Mouse (Mus musculus) heart, embryonic 12.5 days (tissue): Measurements from ENCODE around the gene B4galnt4. TPM values are rescaled to one million over a fixed set of nuclear protein-coding genes. Genes with fewer than 3 reads are reported as not detected.

Experiments used
- ATAC-seq: fragments of 200-750 bp; cut with Nextera tagmentation; 2 replicates; pipeline ENCODE4 v1.8.0; 2017; ENCODE audit warnings: moderate TSS enrichment, moderate library complexity; ENCODE audit not compliant: insufficient number of reproducible peaks, low FRiP score
- H3K27ac ChIP-seq: fragments of 300-500 bp; sonication (generic); 2 replicates; pipeline ENCODE4 v1.5.1; 2016; ENCODE audit warnings: mild to moderate bottlenecking, moderate library complexity; ENCODE audit not compliant: poor library complexity, severe bottlenecking
- H3K27me3 ChIP-seq: fragments of 300-500 bp; sonication (generic); replicated peaks from 2 replicates; pipeline ENCODE4 v1.6.1; 2016; ENCODE audit warnings: mild to moderate bottlenecking, moderate library complexity
- H3K36me3 ChIP-seq: fragments of 300-500 bp; sonication (generic); 2 replicates; pipeline ENCODE4 v1.6.1; 2016; ENCODE audit warnings: mild to moderate bottlenecking, moderate library complexity
- H3K4me1 ChIP-seq: fragments of 300-500 bp; sonication (generic); replicated peaks from 2 replicates; pipeline ENCODE4 v1.6.1; 2016; ENCODE audit warnings: mild to moderate bottlenecking
- H3K4me2 ChIP-seq: fragments of 300-500 bp; sonication (generic); 2 replicates; pipeline ENCODE4 v1.6.1; 2016; ENCODE audit warnings: mild to moderate bottlenecking, moderate library complexity
- H3K4me3 ChIP-seq: fragments of 300-500 bp; sonication (generic); 2 replicates; pipeline ENCODE4 v1.5.1; 2016; ENCODE audit warnings: mild to moderate bottlenecking
- H3K9ac ChIP-seq: fragments of 300-500 bp; sonication (generic); 2 replicates; pipeline ENCODE4 v1.6.1; 2016; ENCODE audit warnings: mild to moderate bottlenecking, moderate library complexity
- H3K9me3 ChIP-seq: fragments of 300-500 bp; sonication (generic); replicated peaks from 2 replicates; pipeline ENCODE4 v1.6.1; 2016; ENCODE audit warnings: mild to moderate bottlenecking, moderate library complexity
- WGBS: fragments of 180-500 bp; shearing (Covaris S2); methylation state at CpG from one replicate; pipeline ENCODE4 v1.1.7; 2016; 5-methylcytosine and 5-hydroxymethylcytosine counted together
- polyA plus RNA-seq: library from polyadenylated mRNA; unstranded; fragments of >200 nt; fragmentation: Nextera tagmentation; extraction: Ambion mirVana; gene quantifications from 2 replicates; pipeline ENCODE4 v1.2.1, GENCODE M21; 2016

Gene B4galnt4
- polyA plus RNA-seq, 1 experiment from 2014 or later: 2.0 TPM

DNA sequence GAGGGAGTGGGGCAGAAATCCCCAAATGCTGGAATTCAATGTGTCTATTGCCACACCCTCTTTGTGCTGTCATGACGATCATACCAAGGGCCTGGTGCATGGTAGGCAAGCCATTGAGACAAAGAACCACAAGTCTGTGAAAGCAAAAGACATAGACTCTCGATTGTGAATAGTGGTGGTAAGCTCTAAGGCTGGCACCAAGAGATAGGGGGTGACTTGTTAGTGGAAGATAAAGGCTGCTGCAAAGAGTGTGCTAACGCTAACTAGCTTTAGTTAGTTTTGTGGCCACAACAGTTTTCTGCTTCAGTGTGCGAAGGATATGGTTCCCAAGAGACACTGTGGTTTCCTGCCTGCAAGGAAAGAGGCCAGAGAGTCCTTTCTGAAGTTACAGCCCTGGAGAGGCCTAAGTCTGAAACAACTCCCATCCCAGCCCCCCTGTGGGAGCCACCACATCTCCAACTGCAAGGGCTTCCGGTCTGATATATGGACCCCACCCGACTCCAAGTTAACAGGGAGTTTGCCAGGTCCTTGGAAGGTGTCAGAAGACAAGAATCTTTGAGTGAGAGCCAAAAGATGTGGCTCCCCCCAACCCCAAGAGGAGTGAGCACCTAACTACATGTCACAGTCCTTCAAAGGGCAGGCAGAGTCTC is 13.8 kb upstream of the B4galnt4 start:
- Histone ChIP-seq H3K36me3 (no peaks in the 10 kb centered on the region), H3K27me3 (peaks cover 13% of the 10 kb centered on the region; the same call in 1 of the 2 replicates), H3K4me2 (peak overlapping the region; percentile 95), H3K9me3 (no peaks in the 10 kb centered on the region; the same call in 1 of the 2 replicates), H3K4me1 (peaks cover 19% of the 10 kb centered on the region), H3K9ac (peak overlapping the region; percentile 63; the same call in 1 of the 2 replicates), H3K27ac (peak overlapping the region; percentile 76), H3K4me3 (no peak overlapping the region)
- ATAC-seq: peak; percentile 12; the same call in 1 of the 2 replicates
- WGBS: 58% methylated on average over 6 of the region's 6 CpGs

DNA sequence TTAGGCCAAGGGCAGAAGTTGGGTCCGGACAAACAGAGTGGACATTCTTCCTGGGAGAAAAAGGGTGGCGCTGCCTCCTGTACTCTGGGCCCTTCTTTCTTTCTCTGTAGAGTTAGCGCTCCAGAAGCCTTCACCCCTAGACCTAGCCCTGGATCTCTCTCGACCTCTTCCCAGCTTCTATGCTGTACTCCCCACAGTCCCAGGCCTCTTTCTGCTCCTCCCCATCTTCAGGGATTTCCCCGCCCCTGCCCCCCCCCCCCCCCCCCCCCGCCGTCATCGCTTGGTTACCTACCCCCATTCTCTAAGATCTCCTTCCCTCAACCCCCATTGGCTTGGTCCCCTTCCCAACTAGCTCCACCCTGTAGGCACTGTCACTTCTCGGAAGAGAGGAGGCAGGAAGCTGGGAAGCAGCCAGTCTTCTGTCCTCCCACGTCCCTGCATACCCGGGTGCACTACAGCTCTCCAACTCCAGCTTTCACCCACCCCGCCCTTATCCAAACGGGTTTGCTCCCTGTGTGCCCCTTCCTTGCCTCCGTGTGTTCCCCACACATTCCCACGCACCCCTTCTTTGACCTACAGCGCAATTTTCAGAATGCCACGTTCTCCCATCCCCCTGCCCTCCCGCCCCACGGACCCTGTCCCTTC is 13.2 kb upstream of the B4galnt4 start:
- H3K36me3 ChIP-seq: no peaks in the 10 kb centered on the region
- H3K9ac ChIP-seq: peak overlapping the region; percentile 63
- peak overlapping the region; percentile 76 for H3K27ac ChIP-seq
- H3K27me3 ChIP-seq: peaks cover 13% of the 10 kb centered on the region; the same call in 1 of the 2 replicates
- WGBS: 4% methylated on average over 16 of the region's 19 CpGs
- ATAC-seq: peak; percentile 82
- no peaks in the 10 kb centered on the region; the same call in 1 of the 2 replicates for H3K9me3 ChIP-seq
- peaks cover 19% of the 10 kb centered on the region for H3K4me1 ChIP-seq
- peak overlapping the region; percentile 47 for H3K4me3 ChIP-seq
- H3K4me2 ChIP-seq: peak overlapping the region; percentile 95

DNA sequence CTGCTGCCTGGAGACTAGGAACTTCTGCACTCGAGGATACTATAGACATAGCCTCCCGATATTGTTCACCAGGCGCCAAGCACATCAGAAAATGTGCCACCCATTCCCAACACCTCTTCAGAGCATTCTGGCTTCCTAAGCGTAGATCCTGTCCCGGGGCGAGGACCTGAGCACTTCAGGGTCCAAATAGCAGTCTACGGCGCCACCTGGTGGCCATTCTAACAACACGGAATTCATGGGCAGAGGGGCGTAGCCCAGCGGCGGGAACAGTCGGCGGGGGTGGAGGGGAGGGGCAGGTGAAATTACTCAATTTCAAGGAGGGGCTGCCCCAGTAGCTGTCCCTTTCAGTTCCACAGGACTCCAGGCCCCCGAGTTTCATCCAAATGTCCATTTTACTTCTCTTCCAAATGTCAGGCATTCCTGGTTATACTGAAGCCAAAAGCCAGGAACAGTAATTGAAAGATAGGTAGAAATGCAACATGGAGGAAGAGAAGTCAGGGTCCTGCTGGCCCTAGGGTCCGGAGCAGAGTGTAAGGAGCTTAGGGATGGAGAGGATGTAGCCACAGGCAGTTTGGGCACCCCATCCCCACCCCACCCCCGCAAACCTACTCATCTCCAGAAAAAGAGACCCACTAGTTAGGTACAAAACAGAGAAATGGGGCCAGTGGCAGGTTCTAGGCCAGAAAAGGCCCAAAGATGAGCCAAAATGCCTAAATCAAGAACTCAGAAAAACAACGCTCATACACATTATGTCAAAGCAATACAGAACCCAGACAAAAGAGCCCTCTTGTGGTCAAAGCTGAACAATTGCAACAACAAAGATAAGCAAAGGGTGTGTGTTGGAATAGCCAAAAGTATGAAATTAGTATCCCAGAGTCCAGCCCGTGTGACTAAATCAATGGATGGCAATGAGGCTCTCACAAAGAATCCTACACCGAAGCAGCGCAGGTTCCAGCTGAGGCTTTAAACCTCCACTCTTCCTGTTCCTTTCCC is 12.4 kb upstream of the B4galnt4 start:
- Histone ChIP-seq H3K9me3 (no peaks in the 10 kb centered on the region; the same call in 1 of the 2 replicates), H3K27ac (peak overlapping the region; percentile 76), H3K4me3 (peak overlapping the region; percentile 47), H3K4me2 (peak overlapping the region; percentile 95), H3K27me3 (peaks cover 13% of the 10 kb centered on the region; the same call in 1 of the 2 replicates), H3K4me1 (peaks cover 19% of the 10 kb centered on the region), H3K9ac (peak overlapping the region; percentile 63), H3K36me3 (no peaks in the 10 kb centered on the region)
- 10% methylated on average over 21 of the region's 21 CpGs for WGBS
- ATAC-seq: peak; percentile 87

DNA sequence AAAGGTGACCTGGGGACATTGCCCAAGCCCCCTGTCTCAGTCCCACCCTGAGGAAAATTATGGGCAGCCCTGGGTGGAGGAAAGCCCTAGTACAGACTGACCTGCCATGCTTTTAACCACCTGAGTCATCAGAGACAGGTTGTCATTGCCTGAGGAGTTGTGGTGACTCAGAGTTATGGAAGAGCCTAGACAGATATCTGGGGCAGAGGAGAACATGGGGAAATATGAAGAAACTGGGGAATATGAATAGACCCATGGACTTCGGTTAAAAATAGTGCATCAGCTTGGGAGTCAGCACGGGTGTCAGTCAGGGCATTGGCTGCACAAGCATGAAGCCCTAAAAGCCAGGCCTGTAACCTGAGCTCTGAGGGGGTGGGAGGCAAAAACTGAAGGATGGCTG is 11.6 kb upstream of the B4galnt4 start:
- 67% methylated on average over 2 of the region's 2 CpGs for WGBS
- Histone ChIP-seq H3K4me2 (no peak overlapping the region), H3K36me3 (no peaks in the 10 kb centered on the region), H3K27me3 (peaks cover 19% of the 10 kb centered on the region; the same call in 1 of the 2 replicates), H3K9ac (no peak overlapping the region), H3K4me3 (no peak overlapping the region), H3K27ac (no peak overlapping the region), H3K9me3 (no peaks in the 10 kb centered on the region; the same call in 1 of the 2 replicates), H3K4me1 (peaks cover 19% of the 10 kb centered on the region)
- ATAC-seq: no peak

DNA sequence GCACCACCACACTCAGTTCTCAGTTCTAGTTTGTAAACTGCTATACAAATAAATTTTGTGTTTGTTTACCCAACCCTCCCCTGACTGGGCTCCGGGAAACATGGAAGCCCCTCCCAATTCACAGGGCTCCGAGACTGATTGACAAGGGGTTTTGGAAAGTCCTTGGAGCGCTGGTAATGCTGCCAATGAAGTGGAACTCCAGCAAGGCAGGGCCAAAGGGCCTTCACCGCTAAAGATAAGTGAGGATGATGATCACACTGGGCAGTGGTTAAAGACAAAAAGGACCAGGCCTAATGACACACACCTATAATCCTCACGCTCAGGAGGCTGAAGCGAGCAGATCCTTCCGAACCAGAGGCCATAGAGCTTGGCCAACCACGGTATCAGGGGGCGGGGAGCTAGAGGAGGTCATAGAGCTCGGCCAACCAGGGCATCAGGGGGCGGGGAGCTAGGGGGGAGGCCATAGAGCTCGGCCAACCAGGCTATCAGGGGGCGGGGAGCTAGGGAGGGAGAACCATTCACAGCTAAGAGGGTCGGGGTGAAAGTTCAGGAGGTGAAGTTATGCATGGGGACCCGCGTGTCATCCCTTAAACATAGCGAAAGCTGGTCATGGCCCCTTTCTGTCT is 9.7 kb upstream of the B4galnt4 start:
- no peak for ATAC-seq
- WGBS: 45% methylated on average over 17 of the region's 17 CpGs
- peaks cover 19% of the 10 kb centered on the region for H3K4me1 ChIP-seq

DNA sequence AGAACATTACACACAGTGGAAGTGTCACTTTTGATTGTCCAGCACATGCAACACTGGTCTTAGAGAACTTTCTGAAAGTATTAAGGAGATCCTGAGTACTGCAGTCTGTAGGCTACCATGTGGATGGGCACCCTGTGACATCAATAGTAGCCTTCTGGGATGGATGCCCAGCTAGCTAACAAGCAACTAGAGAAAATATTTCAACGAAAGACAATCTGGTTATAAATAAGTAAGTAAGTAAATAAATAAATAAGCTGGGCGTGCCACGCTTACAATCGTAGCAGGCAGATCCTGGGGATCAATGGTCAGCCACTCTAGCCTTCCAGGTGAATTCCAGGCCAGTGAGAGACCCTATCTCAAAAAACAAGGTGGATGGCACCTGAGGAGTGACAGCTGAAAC is 8.9 kb upstream of the B4galnt4 start:
- WGBS: 86% methylated on average over 4 of the region's 4 CpGs
- H3K4me3 ChIP-seq: no peak overlapping the region
- H3K9ac ChIP-seq: no peak overlapping the region
- no peak for ATAC-seq
- no peaks in the 10 kb centered on the region; the same call in 1 of the 2 replicates for H3K9me3 ChIP-seq
- H3K4me1 ChIP-seq: peaks cover 16% of the 10 kb centered on the region
- H3K27ac ChIP-seq: no peak overlapping the region
- H3K36me3 ChIP-seq: no peaks in the 10 kb centered on the region
- H3K4me2 ChIP-seq: no peak overlapping the region
- peaks cover 28% of the 10 kb centered on the region; the same call in 1 of the 2 replicates for H3K27me3 ChIP-seq

More for the DNA sequence above, 9.7 kb upstream of the B4galnt4 start:
- H3K27ac ChIP-seq: no peak overlapping the region
- no peak overlapping the region for H3K9ac ChIP-seq
- H3K36me3 ChIP-seq: no peaks in the 10 kb centered on the region
- H3K27me3 ChIP-seq: peaks cover 31% of the 10 kb centered on the region; the same call in 1 of the 2 replicates
- H3K4me2 ChIP-seq: no peak overlapping the region
- no peak overlapping the region for H3K4me3 ChIP-seq
- H3K9me3 ChIP-seq: no peaks in the 10 kb centered on the region; the same call in 1 of the 2 replicates

DNA sequence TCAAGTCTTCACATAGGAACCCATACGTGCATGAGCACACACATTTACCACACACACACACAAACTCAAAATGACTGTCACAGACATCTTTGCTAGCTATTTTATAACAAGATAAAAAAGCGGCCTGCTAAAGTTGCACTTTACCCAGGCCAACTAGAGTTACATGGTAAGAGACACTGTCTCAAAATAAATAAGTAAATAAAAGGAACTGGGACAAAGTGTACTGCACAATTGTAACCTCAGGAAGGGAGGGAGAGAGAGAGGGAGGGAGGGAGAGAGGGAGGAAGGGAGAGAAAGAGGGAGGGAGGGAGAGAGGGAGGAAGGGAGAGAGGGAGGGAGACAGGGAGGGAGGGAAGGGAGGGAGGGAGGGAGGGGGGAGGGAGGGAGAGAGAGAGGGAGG is 8.5 kb upstream of the B4galnt4 start:
- 81% methylated on average over 2 of the region's 2 CpGs for WGBS
- Histone ChIP-seq H3K4me1 (peaks cover 12% of the 10 kb centered on the region), H3K9ac (no peak overlapping the region), H3K9me3 (no peaks in the 10 kb centered on the region; the same call in 1 of the 2 replicates), H3K4me3 (no peak overlapping the region), H3K36me3 (no peaks in the 10 kb centered on the region), H3K4me2 (no peak overlapping the region), H3K27me3 (peaks cover 30% of the 10 kb centered on the region; the same call in 1 of the 2 replicates), H3K27ac (no peak overlapping the region)
- ATAC-seq: no peak

DNA sequence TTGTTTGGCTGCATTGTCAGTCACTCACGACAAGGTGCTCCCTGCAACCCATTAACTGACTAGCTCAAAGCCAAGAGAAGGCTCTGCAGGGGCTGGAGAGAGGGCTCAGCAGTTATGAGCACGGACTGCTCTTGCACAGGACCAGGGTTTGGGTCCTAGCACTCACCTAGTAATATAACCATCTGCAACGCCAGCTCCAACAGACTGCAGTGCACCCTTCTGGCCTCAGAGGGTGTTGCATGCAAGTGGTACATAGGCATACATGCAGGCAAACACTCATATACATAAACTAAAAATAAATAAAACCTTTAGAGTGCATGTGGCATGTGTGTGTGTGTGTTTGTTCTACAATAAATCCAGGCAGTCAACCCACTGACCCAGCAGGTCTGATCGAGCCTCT is 5.1 kb upstream of the B4galnt4 start:
- H3K9me3 ChIP-seq: no peaks in the 10 kb centered on the region
- WGBS: 74% methylated on average over 4 of the region's 4 CpGs
- no peak overlapping the region for H3K9ac ChIP-seq
- no peaks in the 10 kb centered on the region for H3K36me3 ChIP-seq
- H3K27me3 ChIP-seq: peaks cover 62% of the 10 kb centered on the region
- H3K27ac ChIP-seq: no peak overlapping the region
- H3K4me1 ChIP-seq: 0 out of 2 replicates have a peak, but pooled peaks cover 3% of the 10 kb centered on the region
- no peak for ATAC-seq
- H3K4me2 ChIP-seq: no peak overlapping the region
- H3K4me3 ChIP-seq: no peak overlapping the region

DNA sequence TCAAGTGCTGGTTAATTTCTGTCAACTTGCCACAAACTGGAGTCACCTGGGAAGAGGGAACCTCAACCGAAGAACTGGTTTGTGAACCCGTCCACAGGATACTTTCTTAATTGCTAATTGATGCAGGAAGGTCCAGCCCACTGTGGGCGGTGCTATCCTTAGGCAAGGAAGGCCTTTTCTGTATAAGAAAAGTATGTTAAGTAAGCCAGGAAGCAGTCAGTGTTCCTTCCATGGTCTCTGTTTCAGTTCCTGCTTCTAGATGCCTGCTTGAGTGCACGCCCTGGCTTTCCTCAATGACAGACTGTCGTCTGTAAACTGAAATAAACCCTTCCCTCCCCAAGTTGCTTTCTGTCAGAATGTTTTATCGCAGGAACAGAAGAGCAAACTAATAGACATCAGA is 3.9 kb upstream of the B4galnt4 start:
- WGBS: 82% methylated on average over 6 of the region's 6 CpGs
- 0 out of 2 replicates have a peak, but pooled peaks cover 8% of the 10 kb centered on the region for H3K4me1 ChIP-seq
- no peaks in the 10 kb centered on the region for H3K36me3 ChIP-seq
- no peak overlapping the region for H3K27ac ChIP-seq
- ATAC-seq: no peak
- no peak overlapping the region for H3K4me2 ChIP-seq
- no peak overlapping the region for H3K9ac ChIP-seq
- H3K4me3 ChIP-seq: no peak overlapping the region
- peaks cover 70% of the 10 kb centered on the region for H3K27me3 ChIP-seq
- no peaks in the 10 kb centered on the region for H3K9me3 ChIP-seq

DNA sequence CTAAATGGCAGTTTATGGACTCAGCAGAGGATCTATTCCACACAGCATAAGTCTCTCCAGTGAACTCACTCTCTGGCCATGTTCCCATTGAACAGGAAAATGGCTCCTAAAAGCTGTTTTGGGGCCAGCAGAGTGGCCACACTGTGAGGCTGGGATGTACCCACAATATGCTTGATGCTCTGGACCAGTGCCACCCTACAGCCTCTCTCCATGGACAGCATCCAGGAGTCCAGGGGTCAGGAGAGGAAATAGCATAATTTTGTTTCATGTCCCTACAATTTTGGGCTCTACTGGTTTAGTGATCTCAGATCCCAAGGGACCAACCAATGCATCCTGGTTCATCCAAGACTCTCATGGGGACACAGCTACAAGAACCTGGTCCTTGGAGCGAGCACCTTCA is 3.4 kb upstream of the B4galnt4 start:
- H3K4me1 ChIP-seq: 0 out of 2 replicates have a peak, but pooled peaks cover 8% of the 10 kb centered on the region
- 69% methylated on average over 1 of the region's 1 CpGs for WGBS
- no peak overlapping the region for H3K4me2 ChIP-seq
- no peak for ATAC-seq
- H3K36me3 ChIP-seq: no peaks in the 10 kb centered on the region
- peaks cover 75% of the 10 kb centered on the region for H3K27me3 ChIP-seq
- no peak overlapping the region for H3K27ac ChIP-seq
- no peaks in the 10 kb centered on the region for H3K9me3 ChIP-seq
- no peak overlapping the region for H3K4me3 ChIP-seq
- no peak overlapping the region for H3K9ac ChIP-seq
